Mouse (Mus musculus) adrenal gland, adult 2 months (tissue): ENCODE results near the gene Pcdh9. TPM values are rescaled to one million over a fixed set of nuclear protein-coding genes. Genes with fewer than 3 reads are reported as not detected.
A peak's percentile ranks its signal among the peaks of the same experiment; 100 is the strongest.

ENCODE experiments used
- DNase-seq: peaks from one replicate; pipeline ENCODE4 v3.0.0; 2021
- polyA plus RNA-seq: library from polyadenylated mRNA; depleted of rRNA; stranded (reverse); fragments of >200 nt; gene quantifications from 2 replicates; pipeline ENCODE4 v1.2.3, GENCODE M21; 2012
- total RNA-seq, 2 experiments: library from RNA; stranded (reverse); gene quantifications; 2 replicates each; pipeline ENCODE4 v1.2.3; 2021

Gene Pcdh9
- total and polyA plus RNA-seq, 3 experiments, result 0.29 to 2.1 (median 1.8) TPM

- no peak for DNase-seq
These were observed 336.7 kb downstream of the Pcdh9 start for GRCm38 (mm10) chr14:93553771-93554170.

- DNase-seq, result no peak
These were observed 344.9 kb downstream of the Pcdh9 start for GRCm38 (mm10) chr14:93545575-93545974.

- no peak for DNase-seq
These were observed 346.4 kb downstream of the Pcdh9 start for GRCm38 (mm10) chr14:93543970-93544627.

GRCm38 (mm10) chr14:93543561-93543960, 346.9 kb downstream of the Pcdh9 start:
- DNase-seq, result no peak

- no peak for DNase-seq
These were observed 355.6 kb downstream of the Pcdh9 start for GRCm38 (mm10) chr14:93534928-93535327.

- DNase-seq, result no peak
These were observed 367.0 kb downstream of the Pcdh9 start for GRCm38 (mm10) chr14:93523430-93523829.

GRCm38 (mm10) chr14:93520166-93520565, 370.3 kb downstream of the Pcdh9 start:
- no peak for DNase-seq

GRCm38 (mm10) chr14:93516679-93517078, 373.8 kb downstream of the Pcdh9 start:
- DNase-seq, result no peak

GRCm38 (mm10) chr14:93506107-93506506, 384.4 kb downstream of the Pcdh9 start:
- DNase-seq, result no peak

GRCm38 (mm10) chr14:93498813-93499690, 391.4 kb downstream of the Pcdh9 start:
- peak; percentile 50 for DNase-seq

GRCm38 (mm10) chr14:93474991-93475390, 415.5 kb downstream of the Pcdh9 start:
- DNase-seq, result peak; percentile 37

- no peak for DNase-seq
These were observed 418.0 kb downstream of the Pcdh9 start for GRCm38 (mm10) chr14:93472494-93472893.

- no peak for DNase-seq
These were observed 427.1 kb downstream of the Pcdh9 start for GRCm38 (mm10) chr14:93463360-93463892.

GRCm38 (mm10) chr14:93450930-93451665, 439.4 kb downstream of the Pcdh9 start:
- DNase-seq, result no peak

GRCm38 (mm10) chr14:93441852-93442251, 448.6 kb downstream of the Pcdh9 start:
- DNase-seq, result no peak

GRCm38 (mm10) chr14:93437226-93437625, 453.3 kb downstream of the Pcdh9 start:
- DNase-seq, result no peak

GRCm38 (mm10) chr14:93416752-93417151, 473.7 kb downstream of the Pcdh9 start:
- DNase-seq, result no peak

- no peak for DNase-seq
These were observed 475.0 kb downstream of the Pcdh9 start for GRCm38 (mm10) chr14:93415496-93415895.

- DNase-seq, result no peak
These were observed 481.2 kb downstream of the Pcdh9 start for GRCm38 (mm10) chr14:93409314-93409713.

GRCm38 (mm10) chr14:93407747-93408146, 482.7 kb downstream of the Pcdh9 start:
- DNase-seq, result no peak

GRCm38 (mm10) chr14:93385090-93385489, 505.4 kb downstream of the Pcdh9 start:
- DNase-seq, result no peak

GRCm38 (mm10) chr14:93381163-93381562, 509.3 kb downstream of the Pcdh9 start:
- no peak for DNase-seq
